Mouse (Mus musculus): ENCODE data around the gene Ucma. TPM values are rescaled to one million over a fixed set of nuclear protein-coding genes. Genes with fewer than 3 reads are reported as not detected.

The Ucma gene
- polyA plus RNA-seq, 1 experiment from 2014 or later: not detected

DNA sequence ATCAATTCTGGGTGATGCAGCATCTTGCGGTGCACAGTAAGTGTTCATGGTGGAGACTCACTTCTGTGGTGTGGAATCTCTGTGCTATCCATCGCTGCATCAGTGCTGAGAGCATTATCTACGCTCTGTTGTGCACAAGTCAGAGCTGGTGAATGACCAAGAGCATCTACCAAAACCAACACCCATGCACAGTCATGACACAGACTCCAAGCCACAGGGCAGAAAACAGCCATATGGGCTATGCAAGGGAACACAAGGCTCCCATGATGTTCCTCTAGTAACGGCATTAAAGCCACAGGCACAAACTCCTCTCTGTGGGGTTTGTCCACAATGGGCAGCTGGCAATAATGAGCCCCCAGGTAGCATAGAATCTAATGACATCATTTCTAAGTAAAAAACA is 53.9 kb downstream of the Ucma start:
- Histone ChIP-seq H3K4me2 (replicated peaks) (no peak overlapping the region), H3K9ac (replicated peaks) (no peak overlapping the region), H3K27ac (replicated peaks) (no peak overlapping the region), H3K9me3 (0 out of 2 replicates have a peak, but pooled peaks cover 2% of the 10 kb centered on the region), H3K36me3 (no peaks in the 10 kb centered on the region), H3K4me1 (0 out of 2 replicates have a peak, but pooled peaks cover 4% of the 10 kb centered on the region), H3K27me3 (no peaks in the 10 kb centered on the region), H3K4me3 (no peak overlapping the region)
- no peak for ATAC-seq (ENCODE audit: low FRiP score, low read depth)
- WGBS: 90% methylated on average over 4 of the region's 4 CpGs

- Histone ChIP-seq H3K4me1 (0 out of 2 replicates have a peak, but pooled peaks cover 4% of the 10 kb centered on the region), H3K4me3 (no peak overlapping the region), H3K9ac (replicated peaks) (no peak overlapping the region), H3K27me3 (no peaks in the 10 kb centered on the region), H3K27ac (replicated peaks) (no peak overlapping the region), H3K36me3 (no peaks in the 10 kb centered on the region), H3K4me2 (replicated peaks) (no peak overlapping the region), H3K9me3 (no peaks in the 10 kb centered on the region)
- no peak for ATAC-seq (ENCODE audit: low FRiP score, low read depth)
- 83% methylated on average over 7 of the region's 7 CpGs for WGBS
These were observed 55.3 kb downstream of the Ucma start for GRCm38 (mm10) chr2:5031215-5031614.

- H3K9me3 ChIP-seq: no peaks in the 10 kb centered on the region
- ATAC-seq (ENCODE audit: low FRiP score, low read depth): no peak
- H3K27me3 ChIP-seq: no peaks in the 10 kb centered on the region
- H3K4me1 ChIP-seq: no peaks in the 10 kb centered on the region
- WGBS: 86% methylated on average over 5 of the region's 5 CpGs
- no peak overlapping the region for H3K4me2 ChIP-seq (replicated peaks)
- no peaks in the 10 kb centered on the region for H3K36me3 ChIP-seq
- no peak overlapping the region for H3K27ac ChIP-seq (replicated peaks)
- no peak overlapping the region for H3K4me3 ChIP-seq
- H3K9ac ChIP-seq (replicated peaks): no peak overlapping the region
These were observed 56.7 kb downstream of the Ucma start for GRCm38 (mm10) chr2:5032665-5033064.

DNA sequence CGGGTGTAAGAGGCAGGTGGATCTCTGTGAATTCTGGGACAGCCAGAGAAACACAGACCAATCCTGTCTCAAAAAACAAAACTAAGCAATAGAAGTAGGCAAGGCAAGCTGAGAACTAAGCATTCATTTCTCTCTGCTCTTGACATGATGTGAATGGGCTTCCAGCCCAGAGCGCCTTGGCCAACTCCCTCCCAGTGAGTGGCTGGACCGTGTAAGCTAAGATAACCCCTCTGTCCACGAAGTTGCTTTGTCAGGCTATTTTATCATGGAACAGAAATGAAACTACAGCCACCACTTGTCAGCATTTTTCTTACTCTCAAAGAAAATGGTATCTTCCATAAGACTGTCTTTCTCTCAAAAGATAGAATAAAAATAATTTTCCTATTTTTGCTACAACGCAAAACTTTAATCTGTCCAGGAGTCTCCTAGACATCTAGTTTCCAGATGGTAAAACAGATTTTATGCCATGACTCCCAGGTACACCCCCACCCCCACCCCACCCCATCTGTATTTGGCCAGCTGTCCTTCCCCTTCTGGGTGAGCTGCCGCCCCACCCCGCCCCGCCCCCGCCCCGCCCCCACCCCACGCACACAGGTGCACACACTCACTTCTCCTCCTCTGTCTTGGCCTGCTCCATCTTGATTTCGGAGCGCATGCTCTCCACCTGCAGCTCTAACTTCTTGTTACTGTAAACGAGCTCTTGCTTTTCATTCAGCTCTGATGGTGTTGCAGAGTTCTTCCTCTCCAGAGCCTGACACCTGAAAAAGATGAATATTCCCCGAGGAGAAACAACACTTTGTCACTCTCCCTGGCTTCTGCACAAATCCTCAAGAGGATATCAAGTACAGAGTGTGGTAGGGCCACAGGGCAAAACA is 57.9 kb downstream of the Ucma start:
- Histone ChIP-seq H3K4me1 (0 out of 2 replicates have a peak, but pooled peaks cover 4% of the 10 kb centered on the region), H3K4me2 (replicated peaks) (no peak overlapping the region), H3K9ac (replicated peaks) (no peak overlapping the region), H3K4me3 (no peak overlapping the region), H3K9me3 (no peaks in the 10 kb centered on the region), H3K36me3 (no peaks in the 10 kb centered on the region), H3K27me3 (no peaks in the 10 kb centered on the region), H3K27ac (replicated peaks) (no peak overlapping the region)
- ATAC-seq (ENCODE audit: low FRiP score, low read depth): no peak
- 82% methylated on average over 9 of the region's 15 CpGs for WGBS

- no peak for ATAC-seq (ENCODE audit: low FRiP score, low read depth)
- Histone ChIP-seq H3K27ac (replicated peaks) (no peak overlapping the region), H3K36me3 (no peaks in the 10 kb centered on the region), H3K4me3 (no peak overlapping the region), H3K9ac (replicated peaks) (no peak overlapping the region), H3K4me1 (0 out of 2 replicates have a peak, but pooled peaks cover 4% of the 10 kb centered on the region), H3K27me3 (no peaks in the 10 kb centered on the region), H3K9me3 (no peaks in the 10 kb centered on the region), H3K4me2 (replicated peaks) (no peak overlapping the region)
- 86% methylated on average over 8 of the region's 8 CpGs for WGBS
These were observed 58.9 kb downstream of the Ucma start for GRCm38 (mm10) chr2:5034801-5035200.

DNA sequence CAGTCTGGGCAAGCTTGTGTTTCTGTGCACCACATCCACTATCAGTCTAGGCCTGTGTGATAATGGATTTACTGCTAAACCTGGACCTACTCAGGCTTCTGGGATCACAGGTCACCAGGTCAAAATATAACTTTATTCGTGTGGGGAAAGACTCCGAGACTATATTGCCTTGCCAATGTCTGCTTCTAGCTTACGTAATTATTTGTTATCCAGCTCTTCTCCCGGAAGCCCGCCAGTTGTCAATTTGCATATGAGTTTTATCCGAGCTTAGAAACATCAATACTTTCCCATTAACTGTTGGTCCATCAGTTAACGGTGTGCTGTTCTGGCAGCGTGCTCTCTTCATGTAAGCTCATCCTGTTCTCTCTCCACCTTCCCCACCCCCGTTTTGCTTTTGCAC is 59.3 kb downstream of the Ucma start:
- Histone ChIP-seq H3K36me3 (no peaks in the 10 kb centered on the region), H3K9ac (replicated peaks) (no peak overlapping the region), H3K4me1 (0 out of 2 replicates have a peak, but pooled peaks cover 4% of the 10 kb centered on the region), H3K27ac (replicated peaks) (no peak overlapping the region), H3K9me3 (no peaks in the 10 kb centered on the region), H3K4me3 (no peak overlapping the region), H3K4me2 (replicated peaks) (no peak overlapping the region), H3K27me3 (no peaks in the 10 kb centered on the region)
- WGBS: 82% methylated on average over 9 of the region's 9 CpGs
- no peak for ATAC-seq (ENCODE audit: low FRiP score, low read depth)

Other genes starting within 250 kb of the Ucma start
- 124 and 132 TPM in 2 replicates for gene Sephs1, start 94.6 kb upstream of the Ucma start, polyA plus RNA-seq (2016; fragmentation: Nextera tagmentation; extraction: Ambion mirVana)
- gene Phyh, start 57.1 kb upstream of the Ucma start, polyA plus RNA-seq (2016; fragmentation: Nextera tagmentation; extraction: Ambion mirVana): 41.9 and 42.0 TPM in 2 replicates
- gene Mcm10, start 36.7 kb downstream of the Ucma start, polyA plus RNA-seq (2016; fragmentation: Nextera tagmentation; extraction: Ambion mirVana): 30.0 and 32.3 TPM in 2 replicates
- gene Optn, start 87.9 kb downstream of the Ucma start, polyA plus RNA-seq (2016; fragmentation: Nextera tagmentation; extraction: Ambion mirVana): 3.3 and 4.2 TPM in 2 replicates
- 3.7 and 7.3 TPM in 2 replicates for gene Ccdc3, start 161.7 kb downstream of the Ucma start, polyA plus RNA-seq (2016; fragmentation: Nextera tagmentation; extraction: Ambion mirVana)